Mouse (Mus musculus) kidney, adult 8-10 months (tissue): ENCODE measurements around the gene Arsg.
"Not testable (repeated sequence)": the region's sequence is repeated elsewhere in the genome, so short reads cannot be mapped to it uniquely, and the experiment has no call there.

ENCODE experiments used
- DNase-seq, 2 experiments: peaks; one replicate each; pipeline ENCODE4 v3.0.0; 2022

Gene Arsg

DNA sequence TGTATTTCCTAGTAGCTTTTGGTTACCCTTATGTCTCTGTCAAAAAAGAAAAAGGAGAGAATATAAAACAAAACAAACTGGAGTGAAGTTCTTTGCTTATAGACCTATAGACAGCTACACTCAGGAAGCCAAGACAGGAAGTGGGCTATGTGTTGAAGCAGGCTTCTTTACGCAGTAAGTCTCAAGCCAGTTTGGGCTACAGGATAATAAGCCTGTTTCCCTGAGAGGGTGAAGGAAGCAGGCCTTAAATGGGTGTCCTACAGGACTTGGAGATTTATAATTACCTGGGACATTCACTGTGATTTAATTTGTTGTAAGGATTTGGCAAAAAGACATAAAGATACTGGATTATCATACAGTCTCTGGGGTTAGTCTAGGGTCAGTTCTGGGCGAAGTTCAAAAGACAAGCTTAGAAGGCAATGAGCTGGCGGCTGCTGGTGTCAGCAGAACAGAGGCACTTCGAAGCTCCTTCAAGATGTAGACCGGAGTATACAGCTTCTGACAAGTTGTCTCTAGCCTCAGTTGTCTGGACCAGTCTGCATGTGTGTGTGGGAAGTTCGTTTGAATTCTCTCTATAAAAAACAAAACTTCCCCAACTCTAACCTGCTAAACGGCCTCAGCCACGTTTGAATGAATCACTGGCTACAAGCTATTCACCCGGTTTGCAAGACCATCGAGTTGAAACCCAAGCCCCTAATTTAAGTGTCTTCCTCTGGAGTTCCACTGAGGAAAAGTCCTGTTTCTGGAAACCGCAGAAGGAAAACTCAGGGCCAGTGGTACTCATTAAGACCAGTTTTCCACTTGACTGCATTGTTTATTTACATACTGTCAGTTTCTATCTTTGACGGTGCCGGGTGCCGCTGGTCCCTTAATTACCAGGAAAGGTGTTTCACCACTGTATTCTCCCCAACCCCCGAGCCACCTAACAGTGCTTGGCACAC is 2.0 kb upstream of the Arsg start:
- DNase-seq = no peak

DNA sequence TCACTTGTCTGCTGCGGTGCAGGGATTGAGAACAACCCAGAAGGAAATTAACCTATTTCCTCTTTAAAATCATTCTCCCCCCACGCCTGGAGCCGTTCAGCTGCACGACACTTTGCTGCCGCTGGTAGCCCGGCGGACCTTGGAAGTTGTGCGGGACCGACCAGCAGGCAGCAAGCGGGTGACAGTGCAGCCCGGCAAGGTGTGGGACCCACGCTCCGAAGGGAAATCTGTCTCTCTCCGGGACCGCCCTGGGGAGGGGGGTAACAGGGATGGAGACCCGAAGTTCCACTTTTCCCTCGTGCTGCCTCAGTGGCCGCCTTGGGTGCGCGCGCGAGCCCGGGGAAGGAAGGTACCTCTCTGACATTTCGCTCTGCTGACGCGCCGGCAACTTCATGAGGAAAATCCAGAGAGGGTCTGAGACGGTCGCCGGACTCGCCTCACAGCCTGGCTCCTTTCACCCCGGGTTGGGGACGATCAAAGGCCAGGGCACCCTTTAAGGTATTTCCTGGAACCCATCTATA is 943 bp upstream of the Arsg start:
- DNase-seq = no peak

DNA sequence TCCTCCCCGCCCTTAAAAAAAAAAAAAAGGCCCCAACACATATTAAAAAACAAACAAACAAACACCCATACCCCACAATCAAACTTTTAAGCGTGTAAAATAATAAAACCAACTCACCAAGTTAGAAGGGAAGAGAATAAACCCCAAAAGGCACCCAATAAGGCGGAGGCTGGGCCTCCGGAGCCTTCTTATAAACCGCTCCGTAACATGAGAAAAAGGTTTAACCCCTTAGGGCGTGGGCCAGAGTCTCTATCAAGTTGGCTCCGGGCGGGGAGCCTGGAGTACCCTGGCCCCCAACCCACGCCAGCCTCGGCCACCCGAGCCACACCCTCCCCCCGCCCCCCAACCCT is 378 bp upstream of the Arsg start:
- DNase-seq = no peak

DNA sequence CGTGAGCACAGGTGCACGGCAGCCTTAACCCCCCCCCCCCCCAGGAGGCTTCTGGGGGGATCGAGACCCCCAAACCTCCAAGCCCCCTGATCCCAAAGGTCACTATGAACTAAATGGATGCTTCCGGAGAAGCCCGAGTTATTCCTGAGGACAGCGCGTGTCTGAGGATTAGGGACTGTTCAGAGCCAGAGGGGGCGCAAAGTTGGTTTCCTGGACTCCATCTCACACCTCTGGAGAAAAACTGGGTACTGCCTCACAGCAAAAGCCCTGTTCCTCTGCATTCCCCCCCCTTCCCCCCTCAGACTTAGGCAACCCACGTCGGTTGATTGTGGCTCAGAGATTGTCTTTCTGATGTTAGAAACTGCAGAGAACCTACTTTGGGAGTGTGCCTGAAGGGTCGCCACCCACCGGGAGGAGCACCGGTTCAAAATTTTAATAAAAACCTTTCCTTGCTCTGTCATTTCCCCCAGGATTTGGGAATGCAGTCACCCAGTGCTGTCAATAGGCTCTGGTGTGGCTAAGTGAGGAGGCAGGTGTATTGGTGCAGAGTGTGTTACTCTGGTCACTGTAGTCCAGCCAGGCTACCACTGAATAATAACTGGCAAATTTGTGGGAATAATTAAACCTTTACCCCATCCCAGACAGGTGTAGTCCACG is 1.0 kb downstream of the Arsg start:
- no peak for DNase-seq

DNA sequence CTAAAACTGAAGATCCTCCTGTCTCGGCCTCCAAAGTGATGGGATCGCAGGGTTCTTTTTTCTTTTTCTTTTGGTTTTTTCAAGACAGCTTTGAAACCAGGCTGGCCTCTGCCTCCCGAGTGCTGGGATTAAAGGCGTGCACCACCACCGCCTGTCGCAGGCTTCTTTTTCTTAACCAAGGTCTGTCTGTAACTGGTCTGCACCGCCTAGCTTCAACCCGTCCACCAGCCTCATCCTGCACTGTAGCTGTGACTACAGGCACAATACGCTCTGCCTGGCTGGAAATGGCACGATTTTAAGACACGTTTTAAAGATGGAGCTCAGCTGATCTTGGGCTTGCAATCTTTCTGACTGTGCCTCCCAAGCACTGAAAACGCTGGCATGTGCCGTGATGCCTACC is 1.7 kb downstream of the Arsg start:
- DNase-seq = no peak

DNA sequence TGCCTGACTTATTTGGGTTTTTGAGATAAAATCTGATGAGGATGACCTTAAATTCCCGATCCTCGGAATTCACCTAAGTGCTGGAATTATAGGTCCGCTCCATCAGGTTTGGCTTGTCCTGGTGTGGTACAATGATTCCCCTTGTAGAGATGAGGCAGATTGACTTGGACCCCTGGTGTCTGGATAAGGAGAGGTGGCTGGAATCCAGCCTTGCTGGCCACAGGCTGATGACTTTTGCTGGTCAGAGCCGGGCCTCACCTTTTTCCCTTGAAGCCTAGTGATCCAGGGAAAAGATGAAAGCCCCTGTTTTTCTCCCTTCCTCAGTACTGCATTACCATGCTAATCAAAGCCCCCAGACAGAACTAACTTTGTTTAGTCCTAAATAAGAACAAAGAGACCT is 2.5 kb downstream of the Arsg start:
- DNase-seq = no peak

DNA sequence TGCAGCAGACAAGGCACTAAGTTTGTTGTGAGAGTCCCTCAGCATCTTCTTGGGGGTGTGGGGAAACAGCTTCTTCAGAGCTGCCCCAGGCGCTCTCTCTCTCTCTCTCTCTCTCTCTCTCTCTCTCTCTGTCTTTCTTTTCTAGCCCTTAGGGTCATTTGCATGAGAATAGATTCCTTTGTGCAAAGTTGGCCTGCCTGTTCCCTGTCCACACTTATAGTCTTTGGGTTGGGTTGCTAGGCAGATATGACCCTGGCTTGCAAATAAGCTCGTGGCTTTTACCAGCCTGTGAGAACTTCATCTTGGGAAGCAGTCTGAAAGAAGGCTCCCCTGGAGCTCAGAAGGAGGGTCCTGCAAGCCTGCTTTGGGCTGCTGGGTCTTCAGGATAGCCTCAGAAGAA is 3.1 kb downstream of the Arsg start:
- DNase-seq = no peak

DNA sequence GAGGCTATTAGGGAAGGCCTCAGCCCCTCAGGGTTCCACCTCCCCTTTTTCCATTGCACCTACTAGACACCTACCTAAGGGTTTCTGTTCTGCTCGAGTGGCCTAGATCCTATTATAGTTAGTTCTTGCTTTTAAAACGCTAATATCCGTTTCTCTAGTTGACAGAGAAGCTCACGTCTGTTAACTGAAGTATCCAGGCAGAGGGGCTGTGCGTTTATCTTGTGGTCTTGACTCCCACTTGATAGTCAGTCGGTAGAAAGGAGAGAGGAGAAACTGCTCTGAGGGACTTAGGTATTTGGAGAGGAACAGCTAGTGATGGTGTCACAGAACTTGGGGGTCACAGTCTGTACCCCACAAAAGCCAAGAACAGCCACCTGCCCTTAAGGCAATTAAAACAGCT is 3.5 kb downstream of the Arsg start:
- no peak for DNase-seq

DNA sequence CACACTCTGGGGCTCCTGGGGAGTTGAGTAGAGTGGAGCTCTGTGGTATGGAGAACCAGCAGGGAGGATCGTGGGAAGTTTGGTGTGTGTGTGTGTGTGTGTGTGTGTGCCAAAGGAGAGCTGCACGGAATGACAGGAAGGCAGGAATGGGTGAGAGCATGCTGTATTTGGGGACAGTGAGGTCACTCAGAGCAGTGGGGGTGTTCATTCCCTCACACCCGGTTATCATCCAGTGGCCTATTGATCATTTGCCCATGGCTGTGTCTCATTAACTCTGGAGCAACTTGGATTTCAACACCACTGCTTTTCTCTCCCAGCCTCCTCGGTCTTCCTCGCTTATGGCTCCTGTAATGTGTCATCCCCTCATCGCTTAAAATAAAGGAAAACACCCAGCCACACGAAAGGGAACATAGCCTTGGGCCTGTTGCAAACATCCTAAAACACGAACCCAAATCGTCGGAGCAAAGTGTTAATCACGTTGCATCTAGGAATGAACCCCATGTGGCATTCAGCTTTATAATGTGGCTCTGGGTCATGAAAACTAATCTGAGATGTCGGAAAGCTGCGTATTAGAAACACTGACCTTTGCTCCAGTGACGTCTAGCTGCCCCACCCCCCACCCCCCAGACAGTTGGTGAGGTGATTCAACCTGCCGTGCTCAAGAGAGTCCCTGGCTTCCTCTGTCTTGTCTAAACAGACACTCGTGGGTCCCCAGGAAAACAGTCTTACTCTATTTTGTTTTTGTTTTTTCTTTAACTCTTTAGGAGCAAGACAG is 4.6 kb downstream of the Arsg start:
- DNase-seq = no peak

DNA sequence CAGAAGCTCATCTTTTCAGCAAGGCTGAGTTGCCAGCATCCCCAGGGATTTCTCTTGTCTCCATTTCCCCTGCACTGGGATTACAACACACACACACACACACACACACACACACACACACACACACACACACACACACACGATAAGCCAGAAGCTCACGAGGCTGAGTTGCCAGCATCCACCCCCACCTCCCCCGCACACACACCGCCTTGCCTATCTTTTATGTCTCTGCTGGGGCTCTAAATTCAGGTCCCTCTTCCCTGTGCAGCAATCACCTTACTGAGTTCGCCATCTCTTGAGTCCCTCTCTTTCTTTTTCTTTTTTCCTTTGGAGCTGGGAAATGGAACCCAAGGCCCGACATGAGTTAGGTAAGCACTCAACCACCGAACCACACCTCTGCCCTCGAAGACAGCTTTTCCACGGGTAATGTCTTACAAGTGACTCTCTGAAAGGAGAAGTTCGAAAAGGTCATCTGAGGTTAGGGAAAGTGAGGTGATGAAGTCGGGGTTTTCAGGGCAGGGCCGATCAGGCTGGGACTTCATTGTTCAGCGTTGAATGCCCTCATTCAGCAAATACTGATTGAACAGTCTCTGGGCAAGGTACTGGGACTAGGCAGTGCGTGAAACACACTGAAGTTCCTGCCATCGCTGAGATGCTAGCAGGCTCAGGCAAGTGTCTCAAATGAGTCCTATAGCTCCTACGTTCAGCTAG is 6.6 kb downstream of the Arsg start:
- DNase-seq = no peak

DNA sequence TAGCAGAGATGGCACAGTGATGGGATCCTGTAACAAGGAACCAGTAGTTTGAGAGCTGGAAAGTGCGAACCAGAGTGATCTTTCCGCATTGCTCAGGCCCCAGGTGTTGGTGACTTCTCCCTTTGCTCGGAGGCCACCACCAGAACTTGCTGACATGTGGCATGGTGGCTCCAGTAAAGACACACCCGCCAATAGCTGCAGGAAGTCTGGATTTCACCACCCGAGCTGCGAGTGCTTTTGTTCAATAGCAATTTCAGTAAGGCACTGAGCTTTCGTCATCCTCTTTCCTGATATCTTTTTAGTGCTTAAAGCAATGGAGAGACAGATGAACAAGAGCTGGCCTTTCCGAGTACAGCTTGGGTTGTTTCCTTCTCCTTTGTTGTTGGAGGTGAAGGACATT is 7.3 kb downstream of the Arsg start:
- no peak for DNase-seq

DNA sequence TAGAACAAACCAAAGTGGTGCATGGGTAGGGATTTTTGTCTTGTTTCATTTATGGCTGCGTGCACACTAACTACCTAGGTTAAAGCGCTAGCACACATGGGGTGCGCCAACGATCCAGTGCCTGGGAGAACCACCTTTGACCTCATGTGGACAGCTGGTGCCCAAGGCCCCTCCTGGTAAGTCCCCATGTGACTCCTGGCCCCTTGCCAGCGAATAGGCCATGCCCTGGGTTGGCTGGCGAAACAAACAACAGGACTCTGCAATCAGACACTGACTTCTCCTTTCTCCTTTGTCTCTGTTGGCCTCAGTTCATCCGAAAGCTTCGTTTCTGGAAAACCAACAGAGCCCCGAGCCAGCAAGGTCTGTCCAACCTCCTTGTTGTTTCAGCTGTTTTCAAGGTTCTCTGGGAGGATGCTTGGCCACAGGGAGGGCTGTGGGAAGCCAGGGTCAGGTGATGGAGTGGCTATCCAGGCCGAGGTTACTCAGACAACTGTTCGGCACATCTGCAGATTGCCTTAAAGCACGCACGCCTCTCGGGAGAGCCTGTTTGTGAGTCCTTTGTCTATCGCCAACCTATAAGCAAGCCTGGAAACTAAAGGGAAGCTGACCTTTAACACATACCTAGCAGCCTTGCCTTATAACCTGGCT is 12.3 kb downstream of the Arsg start:
- DNase-seq = peak; percentile 88 to 91

DNA sequence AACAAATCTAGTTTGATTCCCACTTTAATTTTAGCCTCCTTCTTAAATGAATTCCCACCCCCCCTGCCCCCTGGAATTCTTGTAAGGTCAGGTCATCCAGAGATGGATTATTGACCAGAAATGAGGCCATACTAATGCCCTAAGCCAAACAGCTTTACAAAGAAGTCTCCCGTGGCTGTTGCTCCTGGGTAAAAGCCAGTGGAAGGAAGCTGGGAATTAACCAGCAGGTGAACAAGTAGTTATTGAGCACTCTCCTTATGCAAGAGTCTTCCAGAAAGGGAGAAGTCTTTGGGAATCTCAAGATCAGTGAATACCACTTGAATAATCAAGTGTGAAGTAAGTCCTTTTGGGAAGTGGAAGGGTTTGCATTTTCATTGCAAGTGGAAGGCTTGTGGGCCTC is 13.9 kb downstream of the Arsg start:
- DNase-seq = no peak

DNA sequence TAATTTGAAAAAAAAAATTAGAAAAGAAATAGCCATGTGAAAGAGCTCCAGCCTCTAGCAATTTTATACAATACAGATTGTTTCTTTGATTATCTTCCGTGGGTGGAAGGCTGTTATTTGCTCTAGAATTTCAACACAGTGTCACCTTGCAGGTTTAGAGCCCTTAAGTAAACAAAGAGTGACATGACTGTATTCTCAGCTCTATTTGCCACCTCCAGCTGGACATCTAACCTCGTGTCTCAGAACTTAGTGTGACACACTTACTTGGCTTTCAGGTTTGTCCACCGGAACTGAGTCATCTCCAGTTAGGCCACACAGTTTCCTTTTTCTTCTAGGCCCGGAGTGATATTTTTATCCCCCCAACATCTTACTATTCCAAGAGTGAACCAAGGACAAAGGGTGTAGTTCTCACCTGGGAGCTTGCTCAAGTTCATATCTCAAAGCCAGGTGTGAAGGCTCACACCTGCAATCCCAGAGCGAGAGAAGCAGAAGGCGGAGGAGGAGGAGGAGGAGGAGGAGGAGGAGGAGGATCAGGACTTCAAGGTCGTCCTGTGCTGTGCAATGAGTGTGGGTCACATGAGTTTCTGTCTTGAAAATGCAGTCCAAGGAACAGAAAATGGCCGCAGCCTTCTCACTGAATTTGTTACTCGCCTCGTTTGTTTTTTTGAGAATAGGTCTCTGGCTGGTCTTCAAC is 15.0 kb downstream of the Arsg start:
- DNase-seq = no peak

DNA sequence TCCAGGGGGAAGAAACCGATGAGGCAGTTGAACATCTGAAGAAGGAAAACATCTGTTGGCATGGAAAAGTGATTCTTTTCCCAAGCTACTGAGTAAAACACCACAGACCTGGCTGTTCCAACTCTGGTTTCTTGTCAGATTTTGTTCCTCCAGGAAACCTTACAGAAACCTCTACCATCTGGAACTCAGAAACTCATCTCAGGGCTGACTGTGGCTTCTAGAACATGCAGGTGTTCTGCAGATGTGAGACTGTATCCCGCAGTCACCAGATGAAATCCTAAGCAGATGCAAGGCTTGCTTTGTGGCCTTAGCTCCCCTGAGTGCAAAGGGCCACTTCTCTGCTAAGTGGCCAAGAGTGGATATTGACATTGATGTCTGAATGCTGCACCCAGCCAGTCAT is 16.6 kb downstream of the Arsg start:
- DNase-seq = no peak

DNA sequence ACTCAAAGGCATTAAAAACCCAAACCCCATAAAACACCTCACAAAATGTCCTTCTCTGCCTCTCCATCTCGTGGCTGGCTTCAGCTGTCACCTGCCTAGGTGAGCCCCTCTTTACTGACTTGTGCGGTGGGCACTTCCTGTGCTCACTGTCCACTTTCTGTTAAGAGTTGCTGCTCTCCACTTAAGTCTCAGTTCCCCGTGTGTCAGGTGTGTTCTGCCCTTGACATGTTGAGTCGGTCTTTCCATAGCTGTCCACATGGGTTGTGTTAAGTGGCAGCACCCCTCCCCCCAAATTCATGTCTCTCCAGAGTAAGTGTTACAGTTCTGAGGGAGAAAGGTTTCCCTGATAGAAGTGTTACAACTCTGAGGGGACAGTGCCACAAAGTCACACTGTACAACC is 18.7 kb downstream of the Arsg start:
- no peak for DNase-seq

DNA sequence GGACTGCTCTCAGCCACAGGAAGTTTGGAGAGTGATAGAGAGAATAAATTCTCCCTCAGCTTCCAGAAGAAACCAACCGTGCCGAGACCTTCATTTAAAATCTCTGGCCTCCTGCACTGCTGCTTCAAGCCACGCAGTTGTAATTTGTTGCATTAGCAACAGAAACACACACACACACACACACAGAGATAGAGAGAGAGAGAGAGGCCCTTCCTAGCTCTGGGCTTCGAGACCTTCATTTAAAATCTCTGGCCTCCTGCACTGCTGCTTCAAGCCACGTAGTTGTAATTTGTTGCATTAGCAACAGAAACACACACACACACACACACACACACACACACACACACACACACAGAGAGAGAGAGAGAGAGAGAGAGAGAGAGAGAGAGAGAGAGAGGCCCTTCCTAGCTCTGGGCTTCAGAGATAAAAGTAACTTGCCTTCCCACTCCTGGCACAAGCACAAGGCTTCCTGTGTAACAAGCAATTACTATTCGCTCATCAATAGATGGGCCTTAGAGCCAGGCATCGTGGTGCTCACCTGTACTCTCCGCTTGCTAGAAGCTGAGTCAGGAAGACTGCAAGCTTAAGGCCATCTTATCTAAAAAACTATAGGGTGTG is 19.8 kb downstream of the Arsg start:
- DNase-seq = not testable (repeated sequence)

DNA sequence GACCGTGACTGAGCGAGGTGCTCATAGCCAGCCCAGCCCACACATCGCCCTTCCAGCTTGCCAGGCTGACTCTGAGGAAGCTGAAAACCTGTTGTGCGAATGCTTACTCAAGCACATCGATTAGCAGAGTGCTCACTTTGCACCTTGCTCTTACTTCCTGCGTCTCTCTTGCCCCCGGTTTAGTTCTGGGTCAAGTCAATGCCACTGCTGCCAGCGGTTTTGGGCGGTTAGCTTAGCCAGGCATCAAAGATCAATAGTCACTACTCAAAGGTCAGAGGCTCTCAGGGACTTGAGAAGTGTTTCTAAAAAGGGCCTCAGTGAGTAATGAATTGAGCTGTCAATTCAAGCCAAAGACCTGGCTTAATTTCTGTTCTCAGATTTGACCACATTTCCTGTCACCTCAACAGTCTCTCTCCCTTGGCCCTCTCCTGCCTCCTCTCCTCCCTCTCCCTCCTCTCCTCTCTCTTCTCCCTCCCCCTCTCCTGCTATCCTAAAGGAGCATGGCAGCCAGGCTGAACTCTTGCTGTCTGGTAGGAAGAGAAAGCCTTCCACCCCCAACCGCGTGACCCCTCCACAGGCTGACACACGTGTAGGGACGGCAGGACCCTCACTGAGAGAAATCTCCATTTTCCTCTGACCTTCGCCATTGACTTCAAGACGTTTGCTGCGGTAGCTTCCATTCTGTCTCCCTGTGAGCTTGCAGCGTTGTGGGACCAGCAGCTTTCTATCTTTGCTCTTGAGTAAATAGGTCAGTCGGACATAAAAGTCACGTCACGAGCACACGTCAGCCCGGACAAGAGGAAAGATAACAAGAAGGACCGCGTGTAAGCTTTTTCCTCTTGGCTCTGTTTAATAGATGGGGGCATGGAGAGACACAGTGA is 22.0 kb downstream of the Arsg start:
- peak; percentile 81 to 88 for DNase-seq

DNA sequence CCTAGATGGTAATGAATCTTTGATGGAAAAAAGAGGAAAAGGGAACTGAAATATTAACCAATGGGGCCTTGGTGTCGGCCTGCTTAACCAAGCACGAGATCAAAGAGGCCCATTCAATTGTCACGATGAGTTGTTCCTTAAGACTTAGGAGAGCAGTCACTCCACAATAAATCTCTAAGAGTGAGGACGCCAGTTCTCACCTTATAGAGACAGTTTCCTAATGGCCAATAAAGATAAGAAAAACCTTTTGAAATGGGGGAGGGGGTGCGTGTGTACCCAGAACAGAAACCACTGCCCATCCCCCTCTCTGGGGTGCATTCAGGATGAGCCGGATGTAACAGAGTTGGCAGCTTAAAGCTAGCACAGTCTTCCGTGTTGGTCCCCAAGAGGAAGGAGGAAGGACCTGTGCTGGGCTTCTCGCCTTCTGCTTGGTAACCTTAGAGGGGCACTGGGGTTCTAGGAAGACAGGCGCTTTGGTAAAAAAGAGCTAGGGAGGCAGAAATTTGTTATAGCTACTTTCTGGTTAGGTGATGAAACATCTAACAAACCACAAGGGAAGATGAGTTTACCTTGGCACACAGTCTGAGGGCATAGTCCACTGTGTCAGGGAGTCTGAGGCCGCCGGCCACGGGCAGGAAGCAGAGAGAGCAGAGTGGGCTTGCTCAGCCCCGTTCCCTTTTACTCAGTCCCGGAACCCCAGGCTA is 22.7 kb downstream of the Arsg start:
- peak; percentile 41 to 45 for DNase-seq
